Mouse (Mus musculus): ENCODE data around the gene Agmo. TPM values are rescaled to one million over a fixed set of nuclear protein-coding genes. Genes with fewer than 3 reads are reported as not detected.

The Agmo gene
- total RNA-seq, 2 experiments from 2014 or later = 3.0 to 3.3 TPM

DNA sequence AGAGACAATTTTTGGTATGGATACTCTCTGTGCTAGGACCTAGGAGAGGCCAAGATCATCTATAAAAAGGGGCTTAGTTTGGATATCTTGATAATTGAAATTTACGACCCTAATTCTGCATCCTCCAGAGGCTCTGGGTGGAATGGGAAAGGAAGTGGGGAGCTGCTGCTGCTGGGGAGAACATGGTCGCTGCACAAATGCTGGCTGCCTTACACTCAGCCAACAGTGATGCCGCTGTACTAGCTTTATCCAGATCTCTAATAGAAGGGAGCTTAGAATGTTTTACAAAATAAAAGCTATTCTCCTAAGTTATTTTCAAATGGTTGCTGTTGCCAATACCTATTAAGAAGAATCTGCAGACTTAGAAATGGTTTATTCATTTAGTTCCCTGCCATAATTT lies 351.4 kb downstream of the Agmo start:
- intact Hi-C loops (cut with DNase I) = loop anchor here (2.0 kb wide), 1 partner anchor 20 kb away; no protein-coding TSS in a partner anchor

DNA sequence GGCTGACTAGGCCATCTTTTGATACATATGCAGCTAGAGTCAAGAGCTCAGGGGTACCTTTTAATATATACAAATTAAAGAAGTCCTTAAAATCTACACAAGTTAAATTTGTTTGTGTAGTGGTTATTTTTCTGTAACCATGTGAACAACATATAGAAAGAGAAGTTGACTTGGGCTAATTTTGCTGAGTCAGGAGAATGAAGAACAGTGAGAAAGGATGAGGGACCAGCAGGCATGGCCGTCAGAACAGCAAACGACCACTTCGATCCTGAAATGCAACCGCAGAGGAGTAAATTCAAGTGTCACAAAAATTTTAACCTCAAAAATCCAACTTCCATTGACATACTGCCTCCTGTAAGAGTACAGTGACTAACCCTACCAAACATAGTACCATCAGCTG lies 371.4 kb downstream of the Agmo start:
- DNase-seq (ENCODE audit: low spot score in 2 of 2) = no peak
- intact Hi-C loops (cut with DNase I) = no loop called here

More for the DNA sequence above, 351.4 kb downstream of the Agmo start:
- DNase-seq (ENCODE audit: low spot score in 2 of 2) = no peak

DNA sequence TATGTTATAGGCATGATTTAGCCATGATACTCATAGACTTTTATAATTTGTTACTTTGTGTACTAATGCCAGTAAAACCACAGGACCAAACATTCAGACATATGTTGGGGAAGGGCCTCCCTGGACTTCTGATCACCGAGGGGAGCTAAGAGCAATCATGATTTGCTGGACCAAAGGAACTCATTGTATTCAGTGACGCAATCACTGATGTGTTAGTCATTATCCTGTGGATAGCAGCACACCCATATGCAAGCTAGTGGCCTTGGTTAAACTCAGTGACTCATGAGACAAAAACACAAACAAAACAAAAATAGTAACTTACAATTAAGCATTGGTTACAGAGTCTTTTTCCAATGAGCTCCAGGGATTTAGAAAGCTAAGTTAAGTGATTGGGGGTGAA lies 373.3 kb downstream of the Agmo start:
- intact Hi-C loops (cut with DNase I) = no loop called here

DNA sequence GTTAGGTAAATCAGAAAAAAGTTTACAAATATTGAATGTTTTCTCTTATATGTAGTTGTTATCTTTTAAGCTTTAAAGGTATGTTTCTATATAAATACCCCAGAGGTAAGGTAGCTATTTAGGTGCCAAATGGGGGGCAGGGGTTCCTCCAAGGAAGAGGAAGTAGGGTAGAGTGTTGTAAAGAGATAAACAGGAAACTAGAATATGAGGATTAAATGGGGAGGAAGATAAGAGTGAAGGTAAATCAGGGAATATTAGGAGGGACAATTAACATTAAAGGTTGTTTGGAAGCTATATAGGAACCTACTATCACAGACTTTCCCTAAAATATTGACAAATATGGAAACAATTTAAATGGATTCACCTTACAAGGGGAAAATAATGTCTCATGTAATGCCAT lies 382.6 kb downstream of the Agmo start:
- intact Hi-C loops (cut with DNase I) = no loop called here
- DNase-seq (ENCODE audit: low spot score in 2 of 2) = no peak

More for the DNA sequence above, 373.3 kb downstream of the Agmo start:
- DNase-seq (ENCODE audit: low spot score in 2 of 2) = no peak

Other genes starting within 250 kb of the Agmo start
- gene Meox2, start 133.1 kb upstream of the Agmo start, total RNA-seq (2021) = under 1 TPM in 1 of 2 experiments, not detected in 1; 0.14 TPM

All from left cerebral cortex, postnatal 25 days (tissue).